Mouse (Mus musculus): ENCODE measurements at regions not wholly inside any gene's neighbourhood (a gene's known extent, or its start where the extent isn't known, plus 50 kb on each side); places are given as distances from the start of the nearest gene placed in this dataset.

DNA sequence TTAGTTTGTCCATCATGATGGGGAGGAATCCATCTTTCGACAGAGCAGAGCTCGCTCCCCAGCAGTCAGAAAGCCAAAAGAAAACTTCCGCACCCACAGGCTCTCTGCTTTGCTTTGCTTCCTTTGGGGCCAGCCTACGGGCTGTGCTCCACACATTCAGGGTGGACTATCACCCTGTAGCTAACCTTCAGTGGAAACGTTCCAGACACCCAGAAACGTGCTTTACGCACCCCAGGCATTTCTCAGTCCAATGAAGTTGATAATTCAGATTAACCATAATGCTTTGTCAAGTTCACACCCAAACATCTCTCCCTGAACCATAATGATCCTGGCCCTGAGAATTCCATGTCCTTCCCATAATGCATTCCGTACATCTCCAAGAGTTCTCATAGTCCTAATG lies 743.8 kb downstream of the 4930447A16Rik start:
- H3K4me2 ChIP-seq, result no peak overlapping the region
- H3K4me3 ChIP-seq, result no peak overlapping the region
- no peak for ATAC-seq (ENCODE audit: low FRiP score)
- no peaks in the 10 kb centered on the region for H3K4me1 ChIP-seq (replicated peaks)
- no peak overlapping the region for H3K27ac ChIP-seq
- 88% methylated on average over 8 of the region's 8 CpGs for WGBS
- H3K27me3 ChIP-seq, result no peaks in the 10 kb centered on the region
- no peak overlapping the region for H3K9ac ChIP-seq
- H3K9me3 ChIP-seq, result no peaks in the 10 kb centered on the region
- no peaks in the 10 kb centered on the region for H3K36me3 ChIP-seq
